ENCODE assay signal across 22 mouse cellular contexts in the genomic region with DNA sequence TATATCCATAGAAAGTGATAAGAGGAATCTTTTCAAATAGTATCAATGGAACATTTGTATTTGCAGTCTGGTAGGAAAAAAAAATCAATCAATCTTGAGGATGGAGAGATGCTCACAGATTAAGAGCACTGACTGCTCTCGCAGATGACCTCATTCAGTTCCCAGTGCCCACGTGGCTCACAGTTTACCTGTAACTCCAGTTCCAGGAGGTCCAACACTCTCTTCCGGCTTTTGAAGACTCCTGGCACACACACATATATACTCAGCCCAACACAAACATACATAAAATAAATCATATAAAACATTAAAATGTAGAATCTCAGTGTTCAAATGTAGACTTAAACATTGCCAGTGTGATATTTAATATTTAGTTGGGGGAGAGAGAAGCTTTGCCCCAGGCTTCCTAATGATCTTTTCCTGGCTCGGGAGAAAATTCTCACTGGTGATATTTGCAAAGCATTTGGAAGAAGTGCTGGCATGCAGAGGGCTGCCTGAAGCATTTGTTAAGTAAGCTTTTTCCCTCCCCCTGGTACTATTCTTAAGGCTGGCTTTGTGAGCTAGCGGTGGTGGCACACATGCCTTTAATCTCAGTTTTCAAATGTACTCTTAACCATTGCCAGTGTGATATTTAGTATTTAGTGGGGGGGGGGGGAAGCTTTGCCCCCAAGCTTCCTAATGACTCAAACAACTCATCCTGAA. TPM values are rescaled to one million over a fixed set of nuclear protein-coding genes. Genes with fewer than 3 reads are reported as not detected.
DNase-seq lines count a peak whose midpoint lies in the region; ATAC-seq and TF ChIP-seq lines count a peak whose summit lies in the region.
"Had no signal": no experiment of that assay in that cellular context is flagged by ENCODE, and none has a peak within 500 bp of the region (broad histone marks: within the 10 kb centered on the region; RNA-seq: fewer than 3 reads in every experiment).

No protein-coding gene starts in this region.

- no peak overlapping the region for H3K4me2 ChIP-seq in forebrain, postnatal 0 days (ENCODE audit: low read depth)
- H3K4me2 ChIP-seq in forebrain, embryonic 11.5 days (ENCODE audit: low read depth, low read length, severe bottlenecking) = no peak overlapping the region
- no peak overlapping the region for H3K4me2 ChIP-seq in lung, embryonic 14.5 days
- H3K4me2 ChIP-seq in midbrain, embryonic 15.5 days = no peak overlapping the region
- H3K4me2 ChIP-seq: embryonic facial prominence, embryonic 12.5 days; forebrain, embryonic 13.5 days; hindbrain, embryonic 12.5 days had no signal

- H3K27ac ChIP-seq in forebrain, postnatal 0 days (ENCODE audit: low read depth, low read length) = peak overlapping the region; percentile 73; the same call in 1 of the 2 replicates
- no peak overlapping the region for H3K27ac ChIP-seq in forebrain, embryonic 11.5 days (ENCODE audit: low read depth, low read length)
- H3K27ac ChIP-seq in lung, embryonic 14.5 days (ENCODE audit: low read depth) = no peak overlapping the region
- peak overlapping the region; percentile 78; the same call in 1 of the 2 replicates for H3K27ac ChIP-seq in midbrain, embryonic 15.5 days
- no peak overlapping the region for H3K27ac ChIP-seq in midbrain, embryonic 10.5 days (replicated peaks)
- H3K27ac ChIP-seq: embryonic facial prominence, embryonic 12.5 days; forebrain, embryonic 13.5 days; heart, embryonic 10.5 days; hindbrain, embryonic 12.5 days had no signal

- H3K4me3 ChIP-seq in forebrain, postnatal 0 days (ENCODE audit: low read depth, low read length) = no peak overlapping the region
- no peak overlapping the region for H3K4me3 ChIP-seq in forebrain, embryonic 11.5 days (ENCODE audit: low read depth, low read length)
- no peak overlapping the region for H3K4me3 ChIP-seq in lung, embryonic 14.5 days (ENCODE audit: low read depth, low read length)
- H3K4me3 ChIP-seq in midbrain, embryonic 15.5 days = no peak overlapping the region
- no peak overlapping the region for H3K4me3 ChIP-seq in midbrain, embryonic 10.5 days
- H3K4me3 ChIP-seq: embryonic facial prominence, embryonic 12.5 days; forebrain, embryonic 13.5 days; heart, embryonic 10.5 days; hindbrain, embryonic 12.5 days had no signal

- H3K9me3 ChIP-seq in forebrain, postnatal 0 days (ENCODE audit: low read length) = no peaks in the 10 kb centered on the region
- H3K9me3 ChIP-seq in forebrain, embryonic 11.5 days (ENCODE audit: control insufficient read depth, low read length) = no peaks in the 10 kb centered on the region
- H3K9me3 ChIP-seq in lung, embryonic 14.5 days (ENCODE audit: low read depth, low read length) = no peaks in the 10 kb centered on the region
- H3K9me3 ChIP-seq in midbrain, embryonic 15.5 days = no peaks in the 10 kb centered on the region
- H3K9me3 ChIP-seq in midbrain, embryonic 10.5 days (replicated peaks) = no peaks in the 10 kb centered on the region
- H3K9me3 ChIP-seq: embryonic facial prominence, embryonic 12.5 days; forebrain, embryonic 13.5 days; heart, embryonic 10.5 days; hindbrain, embryonic 12.5 days had no signal

- no peak for TF ChIP-seq CTCF in forebrain, postnatal 0 days (IDR thresholded peaks at IDR 0.05; ENCODE audit: low read depth)
- TF ChIP-seq CTCF in lung, embryonic 14.5 days (IDR thresholded peaks at IDR 0.05; ENCODE audit: low read depth) = no peak

- WGBS in forebrain, postnatal 0 days = 50% methylated on average over 5 of the region's 5 CpGs
- WGBS in forebrain, embryonic 11.5 days = 76% methylated on average over 5 of the region's 5 CpGs
- 41% methylated on average over 5 of the region's 5 CpGs for WGBS in lung, embryonic 14.5 days
- 64% methylated on average over 5 of the region's 5 CpGs for WGBS in midbrain, embryonic 15.5 days
- 79% methylated on average over 5 of the region's 5 CpGs for WGBS in midbrain, embryonic 10.5 days

- H3K36me3 ChIP-seq in forebrain, postnatal 0 days (ENCODE audit: insufficient read depth) = no peaks in the 10 kb centered on the region
- H3K36me3 ChIP-seq in forebrain, embryonic 11.5 days (ENCODE audit: control insufficient read depth, insufficient read depth, low read length) = no peaks in the 10 kb centered on the region
- no peaks in the 10 kb centered on the region for H3K36me3 ChIP-seq in lung, embryonic 14.5 days (ENCODE audit: insufficient read depth)
- no peaks in the 10 kb centered on the region for H3K36me3 ChIP-seq in midbrain, embryonic 15.5 days (replicated peaks)
- H3K36me3 ChIP-seq in midbrain, embryonic 10.5 days = no peaks in the 10 kb centered on the region
- H3K36me3 ChIP-seq: embryonic facial prominence, embryonic 12.5 days; heart, embryonic 10.5 days; hindbrain, embryonic 12.5 days had no signal

- H3K27me3 ChIP-seq in forebrain, postnatal 0 days (ENCODE audit: insufficient read depth, low read length) = no peaks in the 10 kb centered on the region
- H3K27me3 ChIP-seq in forebrain, embryonic 11.5 days (ENCODE audit: control insufficient read depth, insufficient read depth, low read length) = no peaks in the 10 kb centered on the region
- no peaks in the 10 kb centered on the region for H3K27me3 ChIP-seq in lung, embryonic 14.5 days (ENCODE audit: insufficient read depth, low read length)
- H3K27me3 ChIP-seq in midbrain, embryonic 15.5 days (replicated peaks) = no peaks in the 10 kb centered on the region
- H3K27me3 ChIP-seq in midbrain, embryonic 10.5 days (ENCODE audit: low read depth, poor library complexity, severe bottlenecking) = no peaks in the 10 kb centered on the region
- H3K27me3 ChIP-seq: embryonic facial prominence, embryonic 12.5 days; forebrain, embryonic 13.5 days; hindbrain, embryonic 12.5 days had no signal

- ATAC-seq in forebrain, postnatal 0 days = no peak
- no peak for ATAC-seq in forebrain, embryonic 11.5 days (replicated peaks; ENCODE audit: low FRiP score)
- ATAC-seq in lung, embryonic 14.5 days (ENCODE audit: insufficient read depth) = no peak
- ATAC-seq in midbrain, embryonic 15.5 days (replicated peaks) = no peak
- ATAC-seq: forebrain, embryonic 13.5 days; hindbrain, embryonic 16.5 days had no signal

- no peak for DNase-seq in forebrain, postnatal 0 days
- DNase-seq in forebrain, embryonic 11.5 days (ENCODE audit: low spot score) = no peak
- DNase-seq in lung, embryonic 14.5 days = peak; percentile 28
- DNase-seq in lung, postnatal 10 days = no peak
- DNase-seq in midbrain, embryonic 10.5 days (ENCODE audit: low spot score) = no peak
- DNase-seq in cerebellum, postnatal 14 days = no peak
- DNase-seq: adrenal gland, postnatal 10 days; cerebellum, adult 18-20 months; cerebellum, adult 9-11 months; embryo, embryonic 11 days; gastrocnemius, postnatal 10 days; heart, adult 18-20 months; heart, postnatal 10 days; heart, postnatal 4 days had no signal

- H3K9ac ChIP-seq in forebrain, postnatal 0 days = no peak overlapping the region
- no peak overlapping the region for H3K9ac ChIP-seq in forebrain, embryonic 11.5 days (ENCODE audit: low read length)
- no peak overlapping the region for H3K9ac ChIP-seq in lung, embryonic 14.5 days
- no peak overlapping the region for H3K9ac ChIP-seq in midbrain, embryonic 15.5 days
- H3K9ac ChIP-seq: embryonic facial prominence, embryonic 12.5 days; forebrain, embryonic 13.5 days; hindbrain, embryonic 12.5 days had no signal

- H3K4me1 ChIP-seq in forebrain, postnatal 0 days (ENCODE audit: insufficient read depth) = peaks cover 23% of the 10 kb centered on the region
- no peaks in the 10 kb centered on the region for H3K4me1 ChIP-seq in forebrain, embryonic 11.5 days (replicated peaks; ENCODE audit: control insufficient read depth, insufficient read depth, low read length)
- H3K4me1 ChIP-seq in lung, embryonic 14.5 days (ENCODE audit: insufficient read depth) = no peaks in the 10 kb centered on the region
- peaks cover 40% of the 10 kb centered on the region for H3K4me1 ChIP-seq in midbrain, embryonic 15.5 days
- H3K4me1 ChIP-seq in midbrain, embryonic 10.5 days = no peaks in the 10 kb centered on the region
- H3K4me1 ChIP-seq: embryonic facial prominence, embryonic 12.5 days; forebrain, embryonic 13.5 days; heart, embryonic 10.5 days; hindbrain, embryonic 12.5 days had no signal

RNA-seq across cellular contexts. Expression of a gene that starts 45.2 kb away (rescaled TPM):
- total RNA-seq in forebrain, postnatal 0 days (2014; rRNA removed) = 114 and 135 TPM in 2 replicates
- polyA plus RNA-seq in forebrain, postnatal 0 days (2015; fragmentation: Nextera tagmentation; extraction: Ambion mirVana) = 67.0 and 96.8 TPM in 2 replicates
- polyA plus RNA-seq in forebrain, embryonic 11.5 days (2014; fragmentation: Nextera tagmentation; extraction: Ambion mirVana) = 14.5 and 15.5 TPM in 2 replicates
- 0.47 and 0.59 TPM in 2 replicates for polyA plus RNA-seq in lung, embryonic 14.5 days (2014; fragmentation: Nextera tagmentation; extraction: Ambion mirVana)
- polyA plus RNA-seq in midbrain, embryonic 15.5 days (2015; fragmentation: Nextera tagmentation; extraction: Ambion mirVana) = 89.2 and 91.8 TPM in 2 replicates
- polyA plus RNA-seq in midbrain, embryonic 10.5 days (2016; fragmentation: Nextera tagmentation; extraction: Ambion mirVana) = 22.5 and 34.1 TPM in 2 replicates
- total RNA-seq: heart, adult 18-20 months; MEL had no signal
- polyA plus RNA-seq: C2C12 had no signal

Comparison
In these comparisons a context has a peak if more than half of its experiments do, and no peak if none do; other contexts are left out.
1. H3K27ac ChIP-seq: peak in forebrain, postnatal 0 days (single experiment) and midbrain, embryonic 15.5 days (single experiment); none in forebrain, embryonic 11.5 days (single experiment), lung, embryonic 14.5 days (single experiment) and midbrain, embryonic 10.5 days (single experiment).